Mouse (Mus musculus) c-Kit-positive CD71-positive TER-119-positive erythroid progenitor cells, embryonic 14.5 days (primary cell): ENCODE measurements around the gene Ppm1d.

ENCODE experiments used
- DNase-seq: peaks from one replicate; pipeline ENCODE4 v3.0.0-alpha.2; 2013; ENCODE audit warnings: low spot score

The Ppm1d gene

DNA sequence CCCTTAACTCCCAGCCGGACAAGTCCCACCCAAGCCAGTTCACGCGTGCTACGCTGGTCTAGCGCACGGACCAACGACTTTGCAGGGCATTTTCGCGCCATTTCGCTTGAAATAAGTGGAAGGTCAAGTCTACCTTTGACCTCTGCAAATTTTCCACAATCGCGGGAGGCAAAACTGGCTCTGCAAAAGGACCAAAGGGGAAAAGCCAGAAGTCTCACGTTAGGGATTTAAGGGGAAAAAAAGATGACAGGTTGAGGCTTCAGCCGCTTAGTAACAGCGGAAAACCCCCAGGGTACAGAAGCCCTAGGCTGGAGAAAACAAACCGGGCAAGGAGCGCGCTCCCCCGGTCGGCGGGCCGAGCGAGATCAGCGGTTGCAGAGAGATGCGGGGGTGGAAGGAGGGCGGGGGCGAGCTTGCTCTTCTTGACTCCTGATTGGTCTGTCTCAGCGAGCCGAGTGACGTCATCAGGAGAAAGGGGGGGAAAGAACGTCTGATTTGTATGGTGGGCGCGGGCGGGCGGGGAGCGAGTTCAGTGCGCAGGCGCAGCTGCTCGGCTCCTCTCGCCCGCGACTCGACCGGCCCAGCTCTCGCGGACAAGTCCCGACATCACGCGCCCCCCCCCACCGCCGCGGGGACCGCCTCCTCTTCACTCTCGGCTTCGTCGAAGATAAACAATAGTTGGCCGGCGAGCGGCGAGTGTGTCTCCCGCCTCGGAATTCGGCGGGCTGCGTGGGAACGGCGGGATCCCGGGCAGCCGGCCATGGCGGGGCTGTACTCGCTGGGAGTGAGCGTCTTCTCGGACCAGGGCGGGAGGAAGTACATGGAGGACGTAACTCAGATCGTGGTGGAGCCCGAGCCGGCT, at the start of gene Ppm1d:
TSS of gene Ppm1d (plus strand) at position 532 of the 862 bp plus-strand sequence.
- DNase-seq = peak; percentile 100

DNA sequence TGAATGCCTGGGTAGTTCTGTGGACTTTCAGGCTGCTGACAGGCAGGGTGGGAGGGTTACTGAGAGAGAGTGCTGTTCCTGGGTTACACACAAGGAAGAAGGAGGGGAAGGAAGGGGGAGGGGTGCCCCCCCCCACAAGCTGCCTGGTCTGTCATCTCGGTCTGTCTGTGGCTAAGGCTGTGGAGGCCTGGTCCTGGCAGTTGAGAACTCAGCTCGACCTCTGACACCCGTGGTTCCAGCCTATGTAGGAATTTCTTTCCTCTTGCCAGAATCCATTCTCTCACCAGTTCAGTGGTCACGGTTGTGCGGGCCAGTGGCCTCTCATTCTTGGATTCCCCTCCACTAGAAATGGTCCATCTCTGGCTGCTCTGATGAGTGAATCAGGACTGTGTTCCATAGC, 46.4 kb upstream of the Ppm1d start:
- DNase-seq = no peak

DNA sequence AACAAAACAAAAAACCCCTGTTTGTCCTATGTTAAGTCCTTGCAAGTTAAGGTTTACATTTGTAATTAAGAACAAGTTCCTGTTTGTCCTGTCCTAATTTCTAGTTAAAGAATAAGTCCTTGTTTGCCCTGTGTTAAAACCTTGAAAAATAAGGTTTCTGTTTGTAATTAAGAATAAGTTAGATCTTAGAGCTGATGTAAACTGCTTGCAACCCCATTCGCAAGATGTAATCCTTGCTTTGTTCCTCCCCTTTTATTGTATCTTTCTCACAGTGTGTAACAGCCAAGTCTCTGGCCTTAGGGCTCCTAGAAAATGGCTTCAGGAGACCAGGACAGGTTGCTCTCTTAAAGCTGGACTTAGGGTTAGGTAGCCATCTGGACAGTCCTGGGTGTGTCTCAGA, 43.7 kb upstream of the Ppm1d start:
- no peak for DNase-seq

DNA sequence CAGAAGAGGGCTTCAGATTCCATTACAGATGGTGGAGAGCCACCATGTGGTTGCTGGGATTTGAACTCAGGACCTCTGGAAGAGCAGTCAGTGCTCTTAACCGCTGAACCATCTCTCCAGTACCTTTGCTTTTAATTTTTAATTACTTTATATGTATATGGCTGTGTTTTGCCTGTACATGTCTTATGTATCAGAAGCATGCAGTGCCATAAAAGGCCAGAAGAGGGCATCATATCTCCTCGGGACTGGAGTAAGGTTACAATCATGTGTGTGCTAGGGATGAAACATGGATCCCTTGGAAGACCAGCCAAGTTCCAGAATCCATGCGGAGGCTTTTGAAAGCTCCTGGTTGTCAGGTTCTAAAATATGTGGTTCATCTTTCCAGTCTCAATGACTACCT, 40.4 kb upstream of the Ppm1d start:
- DNase-seq = peak; percentile 73

DNA sequence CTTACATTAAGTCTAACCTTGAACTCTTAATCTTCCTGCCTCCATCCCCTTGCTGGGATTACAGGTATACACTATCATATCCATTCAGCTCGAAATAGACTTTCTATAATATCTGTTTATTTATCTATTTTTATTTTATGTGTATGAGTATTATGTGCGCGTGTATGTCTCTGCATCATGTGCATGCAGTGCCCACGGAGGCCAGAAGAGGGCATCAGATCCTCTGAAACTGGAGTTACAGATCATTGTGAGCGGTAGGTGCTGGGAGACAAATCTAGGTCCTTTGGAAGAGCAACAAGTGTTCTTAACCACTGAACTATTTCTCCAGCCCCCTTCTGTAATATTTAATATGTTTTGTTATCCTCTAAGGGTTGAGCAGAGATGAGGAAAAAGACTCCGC, 37.7 kb upstream of the Ppm1d start:
- DNase-seq = no peak

DNA sequence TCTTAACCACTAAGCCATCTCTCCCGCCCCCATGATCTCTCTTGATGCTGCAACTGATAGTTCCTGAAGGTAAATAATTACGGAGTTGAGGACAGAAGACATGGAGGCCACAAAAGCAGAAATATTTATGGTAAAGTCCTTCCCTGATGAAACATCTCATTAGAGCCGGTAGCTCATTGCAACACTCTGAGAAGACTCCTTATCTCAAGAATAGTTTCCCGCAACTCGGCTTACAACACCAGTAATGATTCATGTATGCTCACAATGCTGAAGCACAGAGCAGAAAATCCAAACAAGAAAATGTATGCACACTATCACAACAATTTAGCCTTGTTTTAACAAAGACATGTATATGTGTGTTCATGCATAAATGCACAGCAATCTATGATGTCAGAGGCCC, 35.9 kb upstream of the Ppm1d start:
- no peak for DNase-seq

DNA sequence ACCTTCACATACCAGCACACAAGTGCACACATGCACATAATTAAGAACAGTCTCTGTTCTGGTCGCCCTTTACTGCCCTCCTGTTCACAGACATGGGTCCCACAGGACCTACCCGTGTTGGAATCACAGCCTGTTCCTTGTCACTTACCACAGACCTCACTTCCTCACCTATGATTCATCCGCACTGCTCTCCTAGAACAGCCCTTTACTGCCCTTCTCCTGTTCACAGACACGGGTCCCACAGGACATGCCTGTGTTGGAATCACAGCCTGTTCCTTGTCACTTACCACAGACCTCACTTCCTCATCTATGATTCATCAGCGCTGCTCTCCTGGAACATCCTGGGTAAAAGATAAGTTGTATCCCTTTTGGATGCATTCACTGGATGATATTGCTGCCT, 33.4 kb upstream of the Ppm1d start:
- DNase-seq = no peak

DNA sequence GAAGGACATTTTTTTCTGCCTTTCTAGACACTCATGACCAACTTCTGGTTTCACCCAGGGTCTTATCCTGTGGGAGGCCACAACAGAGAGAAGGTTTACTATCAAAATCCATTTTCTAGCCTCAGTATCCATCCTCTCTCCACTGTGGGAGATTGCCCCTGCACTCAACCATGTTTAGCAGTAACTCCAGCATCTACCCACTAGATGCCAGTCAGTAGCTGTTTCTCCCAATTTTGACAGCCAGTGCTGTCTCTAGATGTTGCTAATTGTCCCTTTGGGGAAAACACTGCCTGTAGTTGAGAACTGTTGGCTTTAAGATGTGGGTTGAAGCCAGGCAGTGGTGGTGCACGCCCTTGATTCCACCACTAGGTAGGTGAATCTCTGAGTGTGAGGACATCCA, 32.9 kb upstream of the Ppm1d start:
- no peak for DNase-seq

DNA sequence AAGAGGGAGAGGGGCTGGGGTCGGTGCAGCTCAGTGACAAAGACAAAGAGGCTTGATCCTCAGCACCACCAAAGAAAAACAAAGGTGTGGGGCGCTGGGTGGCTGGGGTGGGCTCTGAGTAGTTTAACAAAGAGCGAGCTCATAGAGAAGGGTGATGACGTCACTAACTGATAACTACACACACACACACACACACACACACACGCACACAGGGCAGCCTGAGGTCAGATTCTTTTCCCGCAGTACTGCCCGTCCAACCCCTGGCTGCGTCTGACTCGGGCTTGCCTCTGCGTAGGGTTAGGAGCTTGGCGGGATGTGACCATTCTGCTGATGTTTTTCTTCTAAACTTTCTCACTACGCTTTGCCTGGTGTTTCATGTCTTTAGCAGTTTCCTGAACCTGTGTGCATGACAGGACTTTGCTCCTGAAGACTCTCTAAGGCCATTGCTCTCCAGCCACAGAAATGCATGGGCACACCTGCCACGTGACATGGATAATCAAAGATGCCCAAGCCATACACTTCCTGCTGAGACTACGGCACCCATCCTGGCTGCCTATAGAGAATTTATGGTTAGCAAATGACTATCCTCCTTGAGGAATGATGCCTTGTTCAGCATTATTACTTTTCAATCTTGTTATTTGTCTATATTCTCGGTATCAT, 29.7 kb upstream of the Ppm1d start:
- DNase-seq = no peak

DNA sequence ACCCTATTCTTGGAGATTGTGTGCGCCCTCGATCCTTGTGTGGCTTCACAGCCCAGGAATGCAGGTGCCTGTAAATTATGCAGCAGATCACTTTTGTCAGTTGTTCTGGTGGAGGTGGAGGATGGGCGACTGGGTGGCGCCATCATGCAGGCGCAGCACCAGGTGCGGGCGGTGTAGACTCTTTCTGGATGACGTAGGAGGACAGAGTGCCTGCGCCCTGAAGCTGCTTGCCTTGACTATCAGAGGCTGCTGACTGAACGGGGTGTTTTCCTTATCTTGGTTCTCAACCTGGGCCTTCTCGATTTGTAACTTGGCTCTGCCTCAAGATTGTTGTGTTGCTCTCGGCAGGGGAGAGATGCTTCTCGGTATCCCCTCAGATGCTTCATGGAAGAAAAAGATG, 13.1 kb upstream of the Ppm1d start:
- peak; percentile 86 for DNase-seq

DNA sequence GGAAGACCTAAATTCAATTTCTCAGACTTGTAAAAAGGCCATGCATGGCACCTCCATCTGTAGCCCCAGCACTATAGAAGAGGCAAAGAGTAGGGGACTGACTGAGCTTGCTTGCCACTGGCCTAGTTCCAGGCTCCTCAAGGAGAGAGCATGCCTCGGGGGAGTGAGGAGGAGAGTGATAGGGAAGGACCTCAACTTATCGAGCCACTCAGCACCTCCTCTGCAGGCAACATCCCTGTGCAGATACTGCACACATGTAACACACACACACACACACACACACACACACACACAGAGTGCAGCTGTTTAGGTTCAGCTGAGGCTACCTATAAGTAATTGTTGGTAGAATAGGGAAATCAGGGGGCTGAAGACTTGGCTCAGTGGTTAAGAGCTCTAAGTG, 11.2 kb upstream of the Ppm1d start:
- DNase-seq = no peak

DNA sequence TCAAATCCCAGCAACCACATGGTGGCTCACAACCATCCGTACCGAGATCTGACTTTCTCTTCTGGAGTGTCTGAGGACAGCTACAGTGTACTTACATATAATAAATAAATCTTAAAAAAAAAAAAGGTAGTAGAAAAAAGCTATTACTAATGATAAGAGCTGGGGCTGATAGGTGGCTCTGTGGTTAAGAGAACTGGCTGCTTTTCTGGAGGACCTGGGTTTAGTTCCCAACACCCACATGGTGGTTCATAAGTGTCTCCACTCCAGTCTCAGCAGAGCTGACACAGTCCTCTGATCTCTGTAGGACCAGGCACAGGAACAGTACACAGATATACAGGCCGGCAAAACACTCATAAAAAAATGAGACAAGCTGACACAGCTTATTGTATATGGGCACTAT, 9.9 kb upstream of the Ppm1d start:
- DNase-seq = no peak

DNA sequence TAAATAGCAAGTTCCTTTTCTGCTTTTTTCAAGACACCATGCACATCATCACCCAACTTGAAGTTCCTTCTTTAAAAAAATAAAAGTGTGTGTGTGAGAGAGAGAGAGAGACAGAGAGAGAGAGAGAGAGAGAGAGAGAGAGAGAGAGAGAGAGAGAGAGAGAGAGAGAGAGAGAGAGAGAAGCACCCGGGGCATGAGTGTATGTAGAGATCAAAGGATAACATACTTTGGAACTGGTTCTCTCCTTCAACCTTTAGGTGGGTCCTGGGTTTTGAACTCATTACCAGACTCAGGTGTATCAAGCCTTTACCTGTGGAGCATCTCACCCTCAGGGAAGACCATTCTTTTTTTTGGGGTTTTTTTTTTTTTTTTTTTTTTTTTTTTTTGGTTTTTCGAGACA, 9.2 kb upstream of the Ppm1d start:
- no peak for DNase-seq

DNA sequence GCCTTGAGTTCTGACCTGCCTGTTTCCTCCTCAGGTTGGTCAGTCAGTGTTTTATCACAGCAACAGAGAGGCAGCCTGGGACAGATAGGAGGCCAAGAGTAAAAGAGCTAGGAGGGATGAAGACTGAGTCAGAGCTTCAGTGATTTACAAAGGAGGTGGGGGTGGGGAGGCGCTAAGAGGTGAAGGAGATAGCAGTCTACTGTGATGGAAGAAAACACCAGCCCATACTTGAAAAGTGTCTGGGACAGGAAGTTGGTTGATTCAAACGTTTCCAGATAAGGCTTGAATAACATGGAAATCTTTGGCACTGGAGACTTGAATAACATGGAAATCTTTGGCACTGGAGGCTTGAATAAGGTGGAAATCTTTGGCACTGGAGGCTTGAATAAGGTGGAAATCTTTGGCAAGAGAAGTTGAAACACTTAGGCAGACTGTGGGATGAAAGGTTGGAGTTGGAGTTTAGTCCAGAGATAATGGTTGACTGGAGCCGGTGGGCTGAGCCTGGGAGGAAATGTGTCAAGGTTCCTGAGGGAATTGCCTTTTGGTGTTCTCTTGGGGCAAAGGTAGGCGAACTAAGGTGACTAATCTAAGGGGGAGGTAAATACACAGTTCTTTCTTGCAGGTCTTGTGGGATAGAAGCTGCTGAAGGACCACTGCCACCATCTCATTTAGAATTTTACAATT, 4.3 kb upstream of the Ppm1d start:
- DNase-seq = no peak

DNA sequence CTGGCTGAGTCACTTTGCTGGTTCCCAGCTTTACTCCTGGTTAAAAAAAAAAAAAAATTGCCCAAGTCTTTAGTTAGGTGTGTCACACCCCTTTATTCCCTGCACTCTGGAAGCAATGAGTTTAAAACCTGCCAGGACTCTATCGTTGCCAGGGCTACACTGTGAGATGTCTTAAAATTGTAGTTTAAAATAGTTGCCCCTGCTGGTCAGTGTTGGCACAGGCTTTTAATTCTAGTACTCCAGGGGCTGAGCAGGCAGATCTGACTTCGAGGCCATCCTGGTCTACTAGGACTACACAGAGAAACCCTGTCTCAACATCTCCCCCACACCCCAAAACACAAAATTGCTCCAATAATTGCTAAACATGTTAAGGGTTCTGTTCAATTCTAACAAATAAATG, 2.2 kb upstream of the Ppm1d start:
- no peak for DNase-seq

DNA sequence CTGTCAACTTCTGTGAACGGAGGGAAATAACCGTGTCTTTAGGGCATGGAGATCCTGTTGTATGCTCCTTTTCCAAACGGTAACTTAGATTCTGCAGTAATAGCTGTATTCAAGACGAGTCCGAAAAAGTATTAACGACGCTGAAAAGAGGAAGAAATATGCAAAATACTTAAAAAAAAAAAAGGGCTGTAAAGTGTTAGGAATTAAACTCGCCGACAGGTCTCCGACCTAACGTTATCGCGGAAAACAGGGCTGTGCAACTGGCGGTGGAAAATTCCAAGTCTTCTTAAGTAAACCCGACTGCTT, 684 bp upstream of the Ppm1d start:
- DNase-seq = no peak

DNA sequence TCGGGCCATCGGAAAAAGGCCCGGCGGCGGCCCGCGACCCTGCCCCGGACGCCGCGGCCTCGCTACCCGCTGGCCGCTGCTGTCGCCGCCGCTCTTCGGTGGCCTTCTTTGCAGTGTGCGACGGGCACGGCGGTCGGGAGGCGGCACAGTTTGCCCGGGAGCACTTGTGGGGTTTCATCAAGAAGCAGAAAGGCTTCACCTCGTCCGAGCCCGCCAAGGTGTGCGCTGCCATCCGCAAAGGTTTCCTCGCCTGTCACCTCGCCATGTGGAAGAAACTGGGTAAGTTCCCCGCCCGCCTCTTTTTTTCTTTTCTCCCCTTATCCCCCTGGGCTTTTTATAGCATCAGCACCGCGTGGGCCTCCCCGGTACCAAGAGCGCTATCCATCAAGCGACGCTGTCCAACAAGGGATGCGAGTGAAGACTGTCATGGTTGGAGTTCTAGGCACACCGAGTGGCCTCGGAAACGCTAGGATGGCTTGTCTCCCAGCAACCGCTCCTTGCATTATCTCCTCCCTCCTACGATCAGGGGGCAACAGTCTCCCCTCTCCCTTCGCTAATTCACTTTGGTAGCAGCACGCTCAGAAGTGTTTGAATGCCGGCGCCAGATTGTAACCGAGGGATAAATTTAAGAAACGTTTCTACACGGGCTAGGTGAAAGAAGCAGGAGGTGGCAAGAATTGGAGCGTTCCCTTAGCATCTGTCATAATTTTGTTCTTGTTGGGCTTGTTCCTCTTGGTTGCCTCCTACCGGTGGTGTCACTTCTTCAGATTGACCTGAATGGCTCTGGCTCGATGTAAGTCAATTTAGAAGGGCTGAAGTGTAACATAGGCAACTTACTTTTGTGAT, 824 bp downstream of the Ppm1d start:
- DNase-seq = peak; percentile 67

DNA sequence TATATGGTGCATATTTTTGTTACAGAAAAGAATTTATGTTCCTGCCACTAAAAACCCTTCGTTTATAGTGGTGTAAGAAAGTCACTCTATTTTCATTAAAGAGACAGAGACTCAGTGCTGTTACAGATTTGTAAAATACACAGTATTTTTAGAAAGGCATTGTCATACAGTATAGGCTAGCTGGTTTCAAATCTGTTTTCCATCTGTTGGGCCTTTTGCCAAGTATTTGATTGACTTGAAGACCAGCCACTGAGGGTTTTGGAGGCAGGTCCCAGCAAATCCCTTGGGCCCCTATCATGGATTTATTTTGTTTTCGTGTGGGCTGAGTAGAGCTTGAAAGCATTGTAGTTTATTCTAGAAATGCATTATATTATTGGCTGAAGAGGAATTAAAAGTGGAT, 1.8 kb downstream of the Ppm1d start:
- peak; percentile 53 for DNase-seq

DNA sequence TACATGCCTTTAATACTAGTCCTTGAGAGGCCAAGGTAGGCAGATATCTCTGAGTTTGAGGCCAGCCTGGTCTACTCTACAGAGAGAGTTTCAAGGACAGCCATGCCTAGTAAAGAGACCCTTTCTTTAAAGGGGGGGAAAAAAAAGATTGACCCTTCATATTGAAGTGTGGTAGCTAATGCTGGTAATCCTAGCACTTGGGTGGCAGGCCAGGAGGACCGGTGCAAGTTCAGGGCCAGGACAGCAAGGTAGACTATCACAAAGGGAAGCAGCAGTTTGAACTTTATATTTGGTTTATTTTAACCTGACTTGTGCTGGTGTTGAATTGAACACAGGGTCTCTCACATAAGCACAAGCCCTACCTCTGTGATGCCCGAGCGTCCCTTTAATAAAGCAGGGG, 2.3 kb downstream of the Ppm1d start:
- no peak for DNase-seq

DNA sequence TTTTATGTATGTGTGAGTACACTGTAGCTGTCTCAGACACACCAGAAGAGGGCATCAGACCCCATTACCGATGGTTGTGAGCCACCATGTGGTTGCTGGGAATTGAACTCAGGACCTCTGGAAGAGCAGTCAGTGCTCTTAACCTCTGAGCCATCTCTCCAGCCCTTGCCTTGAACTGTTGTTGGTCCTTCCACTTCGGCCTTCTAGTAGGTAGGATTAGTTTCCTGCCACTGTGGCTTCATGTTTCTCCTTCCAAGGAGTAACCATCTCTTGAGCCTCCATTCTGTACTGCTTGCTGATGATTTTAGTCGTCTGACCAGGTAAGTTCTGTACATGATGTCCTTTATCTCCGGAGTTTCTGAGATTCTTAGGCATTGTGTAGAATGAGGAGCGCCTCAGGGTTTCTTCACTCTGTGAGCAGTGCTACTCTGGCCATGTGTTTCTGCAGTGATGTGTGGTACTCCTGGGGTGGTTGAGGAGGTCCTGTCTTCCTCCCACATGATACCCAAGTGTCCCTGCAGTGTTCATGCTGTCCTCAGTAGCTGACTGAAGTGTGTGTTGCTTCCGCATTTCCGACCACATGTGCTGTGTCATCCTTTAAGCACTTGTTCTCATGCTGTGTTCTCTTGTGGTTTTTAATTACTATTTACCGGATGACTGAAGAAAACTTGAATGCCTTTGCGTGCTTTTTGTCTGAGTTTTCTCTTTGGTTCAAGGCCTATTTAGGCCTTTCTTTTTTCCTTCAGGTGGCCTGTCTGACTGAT, 12.7 kb downstream of the Ppm1d start:
- DNase-seq = no peak

DNA sequence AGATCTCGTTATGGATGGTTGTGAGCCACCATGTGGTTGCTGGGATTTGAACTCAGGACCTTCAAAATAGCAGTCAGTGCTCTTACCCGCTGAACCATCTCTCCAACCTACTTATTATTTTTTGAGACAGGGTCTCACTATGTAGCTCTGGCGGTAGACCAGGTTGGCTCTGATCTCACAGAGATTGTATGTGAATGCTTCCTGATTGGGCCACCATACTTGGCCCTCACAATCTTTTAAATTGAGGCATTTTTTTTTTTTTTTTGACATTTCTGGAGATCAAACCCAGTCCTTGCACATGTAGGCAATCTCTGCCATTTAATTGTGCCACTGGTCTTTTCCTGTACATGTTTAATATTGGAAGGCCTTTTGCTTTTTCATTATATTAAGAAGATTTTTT, 17.7 kb downstream of the Ppm1d start:
- DNase-seq = no peak
